Mouse (Mus musculus) thymus, adult 18-20 months (tissue): ENCODE data around the gene Crlf1.

Source experiments
- DNase-seq, 2 experiments: peaks; one replicate each; pipeline ENCODE4 v3.0.0; 2022; ENCODE audit warnings: mixed read lengths in 2 of 2

The Crlf1 gene

GRCm38 (mm10) chr8:70527111-70527511 lies 34.2 kb downstream of the Crlf1 start:
- no peak for DNase-seq

- peak; percentile 95 to 96 for DNase-seq
Observed at GRCm38 (mm10) chr8:70527512-70528181, 34.7 kb downstream of the Crlf1 start, which contains the start of the genes Fkbp8 and Kxd1. Gene Fkbp8 (plus strand): TSS chr8:70527724. Gene Kxd1 (minus strand): TSS chr8:70527956.

DNA sequence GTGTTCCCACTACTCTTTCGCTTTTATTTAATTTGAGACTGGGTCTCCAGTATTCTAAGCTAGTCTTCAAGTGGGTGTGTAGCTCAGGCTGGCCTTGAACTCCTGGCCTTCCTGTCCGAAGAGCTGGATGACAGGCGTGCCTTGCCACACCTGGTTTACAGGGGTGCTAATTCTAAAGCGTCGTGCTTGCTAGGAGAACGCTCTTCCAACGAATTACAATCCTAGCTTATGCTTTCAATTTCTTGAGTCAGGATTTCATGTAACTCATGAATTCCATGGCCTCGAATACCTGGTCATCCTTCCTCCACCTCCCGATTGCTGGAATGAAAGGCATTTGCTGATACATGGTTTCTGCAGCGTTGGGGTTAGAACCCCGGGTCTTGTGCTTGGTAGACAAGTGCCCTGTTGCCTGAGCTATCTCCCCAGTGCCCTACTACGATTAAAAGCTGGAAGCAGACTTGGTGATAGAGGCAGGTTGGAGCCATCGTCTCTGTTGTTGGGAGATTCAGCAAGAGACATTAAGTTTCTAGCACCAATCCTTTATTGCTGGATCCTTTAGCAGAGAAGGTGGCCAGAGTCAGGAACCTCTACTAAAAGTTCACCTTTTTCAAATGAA lies 35.3 kb downstream of the Crlf1 start:
- DNase-seq = no peak

GRCm38 (mm10) chr8:70529299-70529698 lies 36.3 kb downstream of the Crlf1 start:
- no peak for DNase-seq

DNA sequence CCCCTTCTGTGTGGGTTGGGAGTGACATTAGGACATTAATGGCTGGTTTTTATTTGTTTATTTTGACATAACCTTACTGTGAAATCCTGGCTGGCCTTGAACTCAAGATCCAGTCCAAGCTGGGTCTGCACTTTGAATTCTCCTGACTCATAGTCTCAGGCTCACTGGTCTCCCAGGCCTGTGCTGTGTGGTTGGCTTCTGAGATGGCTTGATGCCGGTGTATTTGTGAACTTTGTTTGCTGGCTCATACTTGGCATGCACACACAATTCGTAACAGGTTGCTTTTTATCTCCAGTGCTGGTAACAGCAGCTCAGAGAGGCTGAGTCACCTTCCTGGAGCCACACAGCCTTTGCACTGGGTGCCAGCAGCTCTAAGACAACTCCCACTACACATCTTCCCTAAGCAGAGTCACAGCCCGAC lies 36.8 kb downstream of the Crlf1 start:
- no peak for DNase-seq

- no peak for DNase-seq
Observed at GRCm38 (mm10) chr8:70530314-70530713, 37.4 kb downstream of the Crlf1 start.

DNA sequence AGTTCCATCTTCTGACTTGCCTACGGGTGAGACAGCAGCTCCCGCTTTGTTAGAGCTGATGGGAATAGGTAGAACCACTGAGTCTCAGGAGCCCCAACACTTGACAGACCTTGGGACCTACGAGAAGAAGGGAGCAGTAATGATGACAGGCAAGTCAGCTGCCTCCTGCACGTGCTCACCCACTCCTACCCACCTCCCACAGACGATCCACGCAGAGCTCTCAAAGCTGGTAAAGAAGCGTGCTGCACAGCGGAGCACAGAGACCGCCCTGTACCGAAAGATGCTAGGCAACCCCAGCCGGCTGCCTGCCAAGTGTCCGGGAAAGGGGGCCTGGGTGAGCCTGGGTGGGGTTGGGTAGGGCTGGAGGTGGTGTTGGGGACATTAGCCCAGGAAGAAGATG lies 41.3 kb downstream of the Crlf1 start:
- no peak for DNase-seq

- no peak for DNase-seq
Observed at GRCm38 (mm10) chr8:70535221-70535620, 42.3 kb downstream of the Crlf1 start.

DNA sequence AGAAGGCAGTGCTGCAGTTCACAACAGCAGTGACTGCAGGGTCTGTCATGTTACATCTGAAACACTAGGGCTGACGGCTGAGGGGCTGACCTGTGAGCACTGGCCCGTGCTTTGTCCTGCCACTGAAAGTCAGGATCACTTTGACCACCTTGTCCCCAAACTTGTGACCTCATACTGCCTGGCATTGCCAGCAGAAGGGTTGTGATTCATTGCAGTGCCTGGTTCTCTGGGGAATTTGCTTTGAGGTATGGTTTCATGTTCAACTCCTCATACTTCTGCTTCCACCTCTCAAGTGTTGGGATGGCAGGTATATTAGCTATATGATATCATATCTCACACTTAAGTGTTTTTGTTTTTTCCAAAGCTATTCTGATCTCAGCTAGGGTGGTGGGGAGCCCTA lies 42.7 kb downstream of the Crlf1 start:
- DNase-seq = no peak

DNA sequence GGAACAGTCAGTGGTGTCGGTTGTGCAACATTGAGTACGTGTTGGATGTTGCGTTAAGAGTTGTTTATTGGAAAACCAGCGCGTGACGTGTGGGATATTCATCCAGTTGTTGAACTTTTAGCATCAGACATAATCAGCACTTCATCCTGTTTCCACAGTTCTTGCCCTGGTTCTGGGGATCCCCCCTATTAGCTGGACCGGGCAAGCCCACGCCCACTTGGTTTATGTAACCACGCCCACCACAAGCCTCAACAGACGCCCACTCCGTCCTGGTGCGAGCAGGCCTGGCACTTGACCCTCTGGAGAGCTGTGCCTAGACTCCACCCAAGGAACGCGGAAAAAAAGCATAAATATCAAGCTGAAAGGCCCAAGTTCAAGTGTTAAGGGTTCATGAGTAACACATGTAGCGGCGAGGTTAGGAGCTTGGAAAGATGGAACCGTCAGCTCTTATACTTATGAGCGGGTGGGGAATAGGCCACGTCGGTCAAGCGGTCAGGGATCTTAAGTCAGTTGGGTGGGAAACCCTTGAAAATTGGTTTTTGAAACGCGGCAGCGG lies 45.1 kb downstream of the Crlf1 start:
- peak in 1 of 2 experiments; percentile 64 for DNase-seq

GRCm38 (mm10) chr8:70538633-70539076 lies 45.7 kb downstream of the Crlf1 start:
- peak; percentile 98 to 99 for DNase-seq

DNA sequence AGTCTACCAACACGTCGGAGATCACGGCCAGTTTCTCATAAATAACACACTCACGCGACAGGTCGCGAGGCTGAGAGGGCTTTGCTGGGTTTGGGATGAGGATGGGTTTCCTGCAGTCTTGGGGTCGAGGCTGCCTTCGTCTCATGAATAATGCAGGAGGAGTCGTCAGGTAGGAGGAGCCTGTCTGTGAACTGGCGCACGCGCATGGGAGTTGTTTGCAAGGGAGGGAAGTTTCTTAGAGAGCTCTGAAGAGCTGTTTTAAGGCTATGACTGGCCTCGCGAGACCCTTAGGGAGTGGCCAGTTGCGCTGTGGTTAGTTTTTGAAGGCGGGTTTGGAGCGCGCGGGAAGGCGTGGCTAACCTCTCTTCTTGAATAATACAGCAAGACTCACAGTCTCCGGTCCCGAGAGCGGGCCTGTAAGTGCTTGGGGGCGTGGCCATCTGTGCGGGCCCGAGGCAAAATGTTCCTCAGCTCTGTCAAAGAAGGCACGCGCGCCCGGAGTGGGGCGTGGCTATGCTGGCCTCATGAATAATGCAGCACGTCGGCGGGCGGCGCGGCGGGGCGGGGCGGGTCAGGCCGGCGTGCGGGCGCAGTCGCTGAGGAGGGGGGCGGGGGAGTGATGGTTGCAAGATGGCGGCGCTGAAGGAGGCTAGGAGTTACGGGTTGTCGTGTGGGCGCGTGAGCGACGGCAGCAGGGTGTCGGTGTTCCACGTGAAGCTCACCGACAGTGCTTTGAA lies 46.3 kb downstream of the Crlf1 start, which contains the start of gene Ell:
TSS of gene Ell (plus strand) at position 381 of the 737 bp plus-strand sequence.
- peak; percentile 99 for DNase-seq

DNA sequence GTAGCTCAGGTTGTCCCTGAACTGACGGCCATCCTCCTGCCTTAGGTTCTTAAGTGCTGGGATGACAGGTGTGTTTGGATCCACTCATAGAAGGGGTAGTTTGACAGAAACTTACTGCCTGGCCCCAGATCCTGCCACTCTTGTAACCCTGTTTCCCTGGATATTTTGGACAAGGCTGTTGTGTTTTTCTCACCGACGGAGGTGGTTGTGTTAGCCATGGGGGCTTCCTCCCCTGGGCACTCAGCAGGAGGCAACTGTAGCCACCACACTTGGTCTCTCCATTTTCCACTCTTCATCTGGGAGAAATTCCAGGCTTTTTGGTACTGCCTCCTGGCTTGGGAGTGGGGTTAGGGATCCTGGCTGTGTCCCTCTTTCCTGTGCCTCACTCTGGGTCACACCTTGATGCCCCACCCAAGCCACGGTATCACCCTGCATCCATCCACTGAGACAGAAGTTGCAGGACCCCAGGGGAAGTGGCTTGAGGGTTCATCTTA lies 47.1 kb downstream of the Crlf1 start:
- no peak for DNase-seq

DNA sequence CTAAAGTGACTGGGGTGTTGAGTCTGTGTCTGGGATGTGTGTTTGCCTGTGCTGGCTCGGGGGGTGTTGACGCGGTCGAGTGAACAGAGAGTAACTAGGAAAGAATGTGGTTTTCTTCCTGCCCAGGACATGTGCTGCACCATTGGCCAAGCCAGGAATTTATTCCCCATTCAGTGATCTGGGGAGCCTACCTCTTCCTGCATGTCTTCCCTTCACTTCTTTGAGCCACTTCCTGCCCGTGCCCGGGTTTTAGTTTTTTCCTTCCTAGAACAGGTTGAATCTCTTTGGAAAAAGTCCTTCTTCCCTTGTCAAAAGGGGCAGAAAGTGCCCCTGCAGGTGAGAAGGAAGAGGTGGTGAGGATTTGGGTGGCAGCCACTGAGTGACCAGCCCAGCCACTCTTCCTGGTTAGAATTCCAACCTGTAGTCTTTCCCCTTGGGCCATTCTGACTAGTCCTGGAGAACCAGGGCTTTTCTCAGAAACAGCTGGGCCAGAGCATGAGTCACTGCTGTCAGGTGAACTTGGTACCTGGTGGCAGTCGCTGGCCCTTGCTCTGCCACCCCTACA lies 47.6 kb downstream of the Crlf1 start:
- no peak for DNase-seq

DNA sequence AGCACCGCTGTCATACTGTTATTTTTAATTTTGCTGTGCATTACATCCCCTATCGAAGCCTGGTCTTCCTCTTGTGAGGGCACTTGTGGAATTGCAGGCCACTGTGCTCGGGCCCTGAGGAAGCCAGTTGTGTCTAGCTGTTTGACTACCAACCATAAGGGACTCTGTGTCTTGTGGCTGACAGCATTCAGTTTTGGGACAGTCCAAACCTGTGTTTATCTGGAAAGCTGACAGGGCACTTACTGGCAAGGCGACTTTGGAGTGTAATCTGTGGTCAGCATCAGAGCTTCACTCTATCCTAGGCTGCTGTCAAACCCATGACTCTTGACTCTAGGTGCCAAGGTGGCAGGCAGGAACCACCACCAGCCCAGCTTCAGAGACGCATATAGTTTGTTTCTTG lies 48.1 kb downstream of the Crlf1 start:
- DNase-seq = no peak

DNA sequence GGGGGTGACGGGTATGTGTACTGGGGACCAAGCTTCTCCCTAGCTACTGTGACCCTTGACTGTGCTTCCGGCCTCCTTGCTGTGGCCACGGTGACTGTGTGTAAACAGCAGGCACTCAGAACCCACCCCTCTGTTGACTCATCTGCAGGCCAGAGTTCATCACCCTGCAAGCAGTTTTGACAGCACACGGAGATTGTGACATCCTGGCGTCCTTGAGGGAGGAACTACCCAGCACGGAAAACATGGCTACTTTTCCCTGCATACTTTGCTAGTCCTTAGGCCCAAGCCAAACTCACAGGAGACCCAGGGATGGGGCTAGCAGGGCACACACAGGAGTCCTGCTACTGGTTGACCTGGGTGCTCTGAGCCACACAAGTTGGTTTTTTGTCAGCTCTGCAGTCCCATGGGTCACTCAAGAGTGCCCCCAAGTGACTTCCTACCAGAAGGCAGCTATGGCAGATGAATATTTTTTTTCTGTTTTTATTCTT lies 51.3 kb downstream of the Crlf1 start:
- DNase-seq = no peak

DNA sequence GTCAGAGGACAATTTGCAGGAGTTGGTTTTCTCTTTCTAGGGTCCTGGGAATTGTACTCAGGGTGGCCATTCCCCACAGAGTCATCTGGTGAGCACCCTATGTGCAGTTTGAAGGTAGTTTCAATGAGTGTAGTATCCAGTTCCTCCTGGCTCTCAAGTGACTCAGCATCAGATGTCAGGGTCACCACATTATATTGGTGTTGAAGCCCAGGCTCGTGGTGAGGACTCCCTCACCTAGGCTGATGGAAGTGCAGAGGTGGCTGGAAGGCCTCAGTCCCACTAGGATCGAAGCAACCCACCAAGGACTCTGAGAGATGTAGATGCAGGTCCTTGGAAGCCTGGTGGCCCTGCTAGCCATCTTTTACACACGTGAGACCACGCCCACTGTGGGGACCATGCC lies 53.5 kb downstream of the Crlf1 start:
- DNase-seq = no peak

- DNase-seq = no peak
Observed at GRCm38 (mm10) chr8:70547762-70548161, 54.8 kb downstream of the Crlf1 start.

DNA sequence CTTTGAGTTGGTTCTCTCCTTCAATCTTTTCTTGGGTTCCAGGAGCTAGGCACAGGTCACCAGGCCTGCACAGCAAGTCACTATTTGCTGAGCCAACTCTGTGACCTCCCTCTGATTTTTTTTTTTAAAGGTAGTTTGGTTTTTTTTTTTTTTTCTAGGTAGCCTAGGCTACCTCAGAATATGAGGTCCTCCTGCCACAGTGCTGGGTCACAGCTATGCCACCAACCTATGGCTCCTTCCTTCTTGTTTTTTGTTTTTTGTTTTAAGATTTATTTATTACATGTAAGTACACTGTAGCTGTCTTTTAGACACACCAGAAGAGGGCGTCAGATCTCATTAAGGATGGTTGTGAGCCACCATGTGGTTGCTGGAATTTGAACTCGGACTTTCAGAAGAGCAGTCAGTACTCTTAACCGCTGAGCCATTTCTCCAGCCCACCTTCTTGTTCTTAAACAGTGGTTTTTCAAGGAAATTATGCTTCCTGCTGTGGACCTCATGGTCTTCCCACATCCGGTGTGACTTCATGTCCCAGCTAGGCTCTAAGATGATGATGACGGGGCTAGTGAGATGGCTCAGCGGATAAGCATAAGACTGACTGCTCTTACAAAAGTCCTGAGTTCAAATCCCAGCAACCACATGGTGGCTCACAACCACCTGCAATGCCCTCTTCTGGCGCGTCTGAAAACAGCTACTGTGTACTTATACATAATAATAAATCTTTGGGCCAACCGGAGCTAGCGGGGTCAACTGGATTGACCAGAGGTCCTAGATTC lies 56.6 kb downstream of the Crlf1 start:
- no peak for DNase-seq

- no peak for DNase-seq
Observed at GRCm38 (mm10) chr8:70551558-70552161, 58.7 kb downstream of the Crlf1 start.

DNA sequence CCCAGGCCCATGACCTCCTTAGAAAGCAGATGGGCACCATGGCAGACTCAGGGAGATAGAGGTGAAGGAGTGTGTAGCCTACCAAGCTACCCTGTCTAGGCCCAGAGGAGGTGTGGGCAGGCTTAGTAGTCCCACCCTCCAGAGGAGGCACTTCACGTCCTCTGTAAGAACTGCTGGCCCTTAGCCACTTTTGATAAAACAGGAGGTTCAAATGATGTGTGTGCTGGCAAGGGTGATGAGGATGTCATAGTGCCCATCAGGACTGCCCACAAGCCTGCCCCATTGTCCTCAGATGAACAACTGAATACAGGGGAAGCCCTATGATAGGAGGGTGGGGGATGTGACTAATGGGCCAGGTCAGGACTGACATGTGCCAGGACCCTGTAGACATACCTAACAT lies 59.9 kb downstream of the Crlf1 start:
- no peak for DNase-seq
